Mouse (Mus musculus) central nervous system, embryonic 14 days (tissue): ENCODE measurements around the gene Nme2. TPM values are rescaled to one million over a fixed set of nuclear protein-coding genes. Genes with fewer than 3 reads are reported as not detected.

Experiments
- polyA plus RNA-seq: library from polyadenylated mRNA; depleted of rRNA; stranded (reverse); fragments of >200 nt; gene quantifications from 2 replicates; pipeline ENCODE4 v1.2.3, GENCODE M21; 2012; rRNA removed

The Nme2 gene
- 189 and 240 TPM in 2 replicates for polyA plus RNA-seq

GRCm38 (mm10) chr11:93956159-93956558, at the start of gene Nme2:
Gene Nme2 (minus strand): TSS chr11:93956259.

DNA sequence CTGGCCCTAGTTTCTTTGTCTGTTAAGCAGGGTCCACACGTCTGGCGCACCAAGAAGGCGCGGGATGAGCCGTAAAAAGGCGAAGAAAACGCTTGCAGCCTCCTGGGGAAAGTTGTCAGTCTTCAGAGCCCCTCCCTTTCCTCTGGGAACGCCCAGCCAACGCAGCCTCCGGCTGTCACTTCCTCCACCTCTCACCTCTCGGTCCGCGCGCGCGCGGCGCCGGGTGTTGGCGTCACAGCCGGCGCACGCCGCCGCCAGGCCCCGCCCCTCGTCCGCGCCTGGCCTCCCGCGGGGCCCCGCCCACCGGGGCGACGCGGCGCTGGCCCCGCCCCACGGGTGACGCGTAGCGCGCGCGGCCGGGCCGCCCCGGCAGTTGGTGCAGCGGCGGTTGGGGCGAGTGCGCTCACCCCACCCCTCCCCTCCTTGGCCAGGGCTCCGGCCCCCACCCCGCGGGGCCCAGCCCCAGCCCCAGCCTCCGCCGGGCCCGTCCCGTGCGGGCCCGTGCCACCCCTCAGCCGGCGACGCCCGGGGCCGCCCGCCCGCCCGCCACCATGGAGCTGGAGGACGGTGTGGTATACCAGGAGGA, 39.8 kb upstream of the Nme2 start, which contains the start of gene Spag9:
Spag9 (plus strand) TSS at position 372 of the 586 bp plus-strand sequence.

GRCm38 (mm10) chr11:93968005-93968847, 12.2 kb upstream of the Nme2 start, which contains the start of the genes Gm20390 and Nme1:
Gene Gm20390 (minus strand): TSS chr11:93968293.
Gene Nme1 (minus strand): TSS chr11:93968521.

Other genes starting within 250 kb of the Nme2 start
- gene Utp18, start 70.5 kb downstream of the Nme2 start, polyA plus RNA-seq = 24.1 and 28.2 TPM in 2 replicates
- 42.1 and 53.4 TPM in 2 replicates for gene Mbtd1, start 70.4 kb downstream of the Nme2 start, polyA plus RNA-seq
- 196 and 217 TPM in 2 replicates for gene Gm20390, start 12.0 kb upstream of the Nme2 start, polyA plus RNA-seq
- gene Nme1, start 12.3 kb upstream of the Nme2 start, polyA plus RNA-seq = 284 and 310 TPM in 2 replicates
- gene Spag9, start 39.8 kb upstream of the Nme2 start, polyA plus RNA-seq = 90.3 and 103 TPM in 2 replicates